Mouse (Mus musculus): ENCODE data around the gene Mettl1.
A peak's percentile ranks its signal among the peaks of the same experiment; 100 is the strongest.
"Not testable (repeated sequence)": the region's sequence is repeated elsewhere in the genome, so short reads cannot be mapped to it uniquely, and the experiment has no call there.

Mettl1 gene

GRCm38 (mm10) chr10:127068360-127069038 lies 27.3 kb downstream of the Mettl1 start:
- DNase-seq (ENCODE audit: low spot score in 2 of 2), result no peak

DNA sequence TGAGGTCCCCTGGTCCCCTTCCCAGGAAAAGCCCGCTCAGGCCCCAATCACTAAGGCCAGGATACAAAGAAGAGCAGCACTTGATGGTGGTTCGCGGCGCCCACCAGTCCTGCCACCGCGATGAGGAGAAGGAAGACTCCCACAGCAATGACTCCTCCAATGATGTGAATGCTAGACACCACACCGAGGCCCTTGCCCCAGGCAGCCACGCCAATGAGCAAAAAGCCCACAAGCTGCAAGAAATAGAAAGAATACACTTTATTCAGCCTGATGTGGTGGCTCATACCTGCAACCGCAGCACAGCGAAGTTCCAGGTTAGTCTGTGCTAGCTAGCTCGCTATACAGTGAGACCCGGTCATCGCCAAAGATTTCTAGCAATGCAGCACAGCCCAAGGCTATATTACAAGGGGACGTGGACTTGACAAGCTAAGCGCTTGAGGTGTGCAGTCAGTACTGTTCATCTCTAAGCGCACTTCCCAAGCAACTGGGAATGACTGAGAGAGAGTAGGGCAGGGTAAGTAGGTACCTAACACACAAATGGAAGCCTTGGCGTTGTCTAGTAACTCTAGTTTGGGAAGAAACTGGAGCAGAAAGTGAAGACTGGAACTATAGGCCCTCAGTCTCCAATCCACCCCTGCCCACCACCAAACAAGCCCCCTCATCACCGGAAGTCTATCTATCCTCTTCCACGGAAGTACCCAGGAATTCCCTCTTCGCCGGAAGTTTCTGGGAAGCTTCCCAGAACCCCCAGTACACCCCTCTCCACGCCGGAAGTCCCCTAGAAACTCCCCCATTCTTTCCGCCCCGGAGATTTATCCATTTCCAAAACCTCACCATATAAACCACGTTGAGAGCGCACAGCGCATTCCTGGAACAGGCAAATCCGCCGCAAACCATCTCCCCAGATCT lies 28.3 kb downstream of the Mettl1 start:
- DNase-seq (ENCODE audit: low spot score in 2 of 2), result no peak

DNA sequence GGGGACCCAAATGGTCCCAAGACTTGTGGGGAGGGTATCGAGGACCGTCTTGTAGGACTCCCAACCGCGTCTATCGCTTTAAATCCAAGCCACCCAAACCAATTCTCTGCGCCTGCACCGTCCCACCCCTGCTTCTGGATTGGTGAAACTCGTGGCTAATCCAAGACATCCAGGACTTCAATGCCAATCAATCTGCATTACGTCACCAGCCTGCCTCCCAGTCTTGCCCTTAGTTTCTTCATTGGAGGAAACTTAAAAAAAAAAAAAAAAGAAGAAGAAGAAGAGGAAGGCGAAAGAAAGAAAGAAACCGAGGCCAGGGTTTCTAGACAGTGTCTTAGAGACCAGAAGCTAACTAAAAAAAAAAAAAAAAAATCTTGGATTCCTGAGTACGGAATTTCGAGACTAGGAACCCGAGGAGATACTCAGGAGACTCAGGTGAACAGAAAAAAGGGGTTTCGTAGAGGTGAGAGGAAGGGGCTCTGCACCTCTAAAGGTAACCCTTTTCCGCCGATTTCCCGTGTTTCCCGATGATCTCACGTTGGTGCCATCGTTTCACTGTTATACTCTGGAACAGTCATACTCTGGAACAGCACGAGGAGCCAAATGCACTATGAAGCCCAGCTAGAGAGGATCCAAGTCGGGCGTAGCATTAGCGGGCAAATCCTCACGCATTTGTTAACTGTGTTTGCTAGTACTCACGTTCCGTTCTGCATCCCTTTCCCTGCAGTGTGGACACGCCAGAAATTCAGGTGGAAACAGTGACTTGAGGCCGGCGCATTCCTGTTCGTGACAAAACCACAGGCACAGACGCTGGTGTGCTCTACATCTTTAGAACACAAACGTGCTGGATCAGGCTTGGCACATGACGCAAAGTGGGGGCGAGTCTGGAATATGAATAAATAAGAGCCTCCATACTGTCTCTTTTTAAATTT lies 29.2 kb downstream of the Mettl1 start, which contains the start of gene Tspan31:
TSS of gene Tspan31 (minus strand) at position 75 of the 932 bp plus-strand sequence.
- peak; percentile 77 to 90 for DNase-seq (ENCODE audit: low spot score in 2 of 2)

DNA sequence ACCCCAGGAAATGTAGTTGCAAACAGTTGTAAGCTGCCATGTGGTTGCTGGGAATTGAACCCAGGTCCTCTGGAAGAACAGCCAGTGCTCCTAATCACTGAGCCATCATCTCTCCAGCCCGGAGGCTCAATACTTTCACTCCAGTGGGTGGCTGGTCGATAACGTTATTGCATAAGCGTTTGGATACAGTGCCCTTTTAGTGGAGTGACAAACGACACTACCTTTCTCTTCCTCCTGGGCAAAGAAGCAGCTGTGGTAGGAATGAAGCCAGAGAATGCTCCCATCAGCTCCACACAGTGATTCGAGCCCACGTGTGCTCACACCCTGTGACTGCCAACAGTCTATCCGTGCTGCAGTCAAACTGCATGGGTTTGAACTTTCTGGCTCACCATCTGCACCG lies 30.0 kb downstream of the Mettl1 start:
- DNase-seq (ENCODE audit: low spot score in 2 of 2), result no peak

- not testable (repeated sequence) for DNase-seq (ENCODE audit: low spot score in 2 of 2)
Measured at GRCm38 (mm10) chr10:127072270-127072669, 31.1 kb downstream of the Mettl1 start.

DNA sequence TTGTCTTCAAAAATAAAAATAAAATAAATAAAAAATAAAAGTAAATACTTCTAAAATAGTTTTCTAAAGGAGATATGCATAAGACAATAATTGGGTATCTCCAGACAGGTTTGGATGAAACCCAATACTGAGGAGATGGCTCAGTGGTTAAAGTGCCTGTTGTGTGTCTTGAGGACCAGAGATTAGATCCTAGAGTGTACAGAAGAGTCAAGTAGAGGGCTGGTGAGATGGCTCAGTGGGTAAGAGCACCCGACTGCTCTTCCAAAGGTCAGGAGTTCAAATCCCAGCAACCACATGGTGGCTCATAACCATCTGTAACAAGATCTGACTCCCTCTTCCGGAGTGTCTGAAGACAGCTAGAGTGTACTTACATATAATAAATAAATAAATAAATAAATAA lies 31.8 kb downstream of the Mettl1 start:
- DNase-seq (ENCODE audit: low spot score in 2 of 2), result not testable (repeated sequence)

- no peak for DNase-seq (ENCODE audit: low spot score in 2 of 2)
Measured at GRCm38 (mm10) chr10:127073981-127074380, 32.8 kb downstream of the Mettl1 start.

DNA sequence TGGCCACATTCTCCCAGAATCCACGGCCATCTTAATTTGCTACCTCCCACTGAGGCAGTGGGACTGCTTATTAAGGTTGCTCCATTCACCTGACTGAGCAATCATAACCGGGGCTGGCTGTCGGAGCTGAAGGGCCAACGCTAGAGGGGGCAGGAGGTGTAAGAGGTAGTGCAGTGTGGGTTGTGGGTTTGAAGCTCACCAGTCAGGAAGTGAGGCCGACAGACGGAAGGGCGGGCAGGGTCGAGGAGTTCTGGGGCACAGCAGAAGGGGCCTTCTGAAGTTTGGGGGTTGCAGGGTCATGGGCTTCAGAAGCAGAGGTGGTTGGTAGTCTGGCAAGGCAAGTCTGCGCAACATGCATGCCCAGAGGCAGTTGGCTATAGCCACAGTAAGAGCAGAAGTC lies 33.9 kb downstream of the Mettl1 start, which contains the start of gene Agap2:
TSS of gene Agap2 (plus strand) at position 205 of the 400 bp plus-strand sequence.
- DNase-seq (ENCODE audit: low spot score in 2 of 2), result no peak

DNA sequence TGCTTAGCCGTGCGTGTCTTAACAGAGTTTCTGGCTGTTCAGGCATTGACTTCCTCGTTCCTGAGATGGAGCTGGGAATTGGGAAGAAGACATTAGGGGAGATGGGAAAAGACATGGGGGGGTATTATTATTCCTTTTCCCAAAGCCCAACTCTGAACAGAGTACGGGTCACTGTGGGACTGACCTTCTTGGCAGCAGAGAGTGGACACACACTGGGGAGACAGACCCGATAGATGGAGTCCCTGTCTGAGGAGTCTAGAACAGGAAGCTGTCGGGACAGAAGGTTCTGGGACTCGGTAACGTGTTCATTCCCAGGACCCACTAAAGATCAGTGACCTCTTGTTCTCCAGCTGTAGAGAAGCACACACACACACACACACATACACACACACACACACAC lies 34.4 kb downstream of the Mettl1 start:
- DNase-seq (ENCODE audit: low spot score in 2 of 2), result no peak

DNA sequence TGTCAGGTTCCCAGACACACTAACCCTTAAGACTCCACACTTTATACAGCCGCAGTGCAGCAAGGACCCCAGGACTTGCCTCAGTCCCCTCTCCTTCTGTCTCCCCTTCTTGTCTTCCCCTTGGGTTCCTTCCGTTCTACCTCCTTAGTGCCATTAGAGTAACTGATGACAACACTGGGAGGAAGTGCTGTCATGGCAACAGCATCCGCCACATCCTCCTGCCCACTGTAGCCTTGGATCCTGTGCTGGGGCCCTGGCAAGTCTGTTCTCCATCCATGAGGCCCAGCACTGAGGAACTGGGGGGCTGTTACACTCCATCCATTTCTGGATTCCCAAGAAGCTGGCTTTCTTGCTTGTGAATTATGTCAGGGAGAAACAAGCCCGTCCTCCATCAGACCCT lies 34.9 kb downstream of the Mettl1 start:
- no peak for DNase-seq (ENCODE audit: low spot score in 2 of 2)

DNA sequence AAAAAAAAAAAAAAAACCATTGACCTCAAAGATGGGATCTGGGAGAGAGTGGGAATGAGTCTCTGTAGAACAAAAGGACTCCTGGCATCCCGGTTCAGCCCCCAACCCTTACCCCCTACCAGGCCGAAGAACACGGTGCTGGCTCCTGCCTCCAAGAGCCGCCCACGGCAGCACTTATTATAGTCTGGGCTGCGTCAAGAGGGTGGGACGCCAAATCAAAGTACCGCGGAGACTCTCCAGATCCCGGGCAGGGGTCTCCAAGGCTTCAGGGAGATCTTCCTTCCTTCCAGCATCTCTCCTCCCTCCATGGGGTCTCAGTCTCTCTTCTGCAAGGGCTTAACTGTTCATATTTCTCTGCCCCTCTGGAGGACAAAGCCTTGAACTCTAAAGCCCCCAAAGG lies 36.3 kb downstream of the Mettl1 start:
- DNase-seq (ENCODE audit: low spot score in 2 of 2), result no peak

- no peak for DNase-seq (ENCODE audit: low spot score in 2 of 2)
Measured at GRCm38 (mm10) chr10:127078001-127078676, 36.9 kb downstream of the Mettl1 start.

DNA sequence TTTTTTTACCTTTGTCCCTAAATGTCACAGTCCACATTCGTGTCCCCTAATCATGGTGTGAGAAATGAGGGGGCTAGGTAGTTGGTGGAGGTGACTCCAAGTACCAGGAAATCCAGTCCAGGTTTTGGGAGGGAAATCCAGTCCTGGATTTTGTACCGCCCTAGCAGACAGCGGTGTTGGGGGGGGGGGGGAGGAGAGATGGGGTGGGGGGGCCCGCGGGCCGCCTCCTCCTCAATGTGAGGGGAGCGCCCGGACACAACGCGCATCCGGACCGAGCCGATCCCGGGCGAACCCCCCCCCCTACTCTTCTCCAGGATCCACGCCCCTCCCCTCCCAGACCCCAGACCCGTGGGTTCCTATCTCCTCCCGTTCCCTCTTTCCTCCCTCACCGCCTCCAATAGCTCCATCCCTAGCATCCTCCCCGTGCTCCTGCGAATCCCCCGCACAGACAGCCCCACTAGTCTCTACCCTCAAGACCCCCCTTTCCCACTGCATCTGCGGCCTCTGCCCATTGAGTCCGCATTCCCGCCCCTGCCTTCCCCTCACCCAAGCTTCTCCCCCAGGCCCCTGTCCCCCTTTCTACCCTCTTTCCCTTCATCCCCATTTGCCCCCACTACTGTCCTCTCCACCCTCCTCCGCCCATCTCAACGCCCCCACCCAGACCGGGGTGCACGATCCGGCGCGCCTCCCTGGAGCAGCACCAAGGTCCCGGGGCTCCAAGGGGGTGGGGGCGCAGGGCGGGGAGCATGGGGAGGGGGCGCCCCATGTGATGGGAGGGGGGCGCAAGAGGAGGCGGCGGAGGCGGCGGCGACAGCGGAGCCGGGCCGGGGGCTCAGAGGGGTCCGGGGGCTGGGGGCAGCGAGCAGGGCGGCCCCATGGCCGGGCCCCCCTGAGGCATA lies 37.7 kb downstream of the Mettl1 start:
- DNase-seq (ENCODE audit: low spot score in 2 of 2), result no peak

- no peak for DNase-seq (ENCODE audit: low spot score in 2 of 2)
Measured at GRCm38 (mm10) chr10:127079665-127080391, 38.6 kb downstream of the Mettl1 start.

DNA sequence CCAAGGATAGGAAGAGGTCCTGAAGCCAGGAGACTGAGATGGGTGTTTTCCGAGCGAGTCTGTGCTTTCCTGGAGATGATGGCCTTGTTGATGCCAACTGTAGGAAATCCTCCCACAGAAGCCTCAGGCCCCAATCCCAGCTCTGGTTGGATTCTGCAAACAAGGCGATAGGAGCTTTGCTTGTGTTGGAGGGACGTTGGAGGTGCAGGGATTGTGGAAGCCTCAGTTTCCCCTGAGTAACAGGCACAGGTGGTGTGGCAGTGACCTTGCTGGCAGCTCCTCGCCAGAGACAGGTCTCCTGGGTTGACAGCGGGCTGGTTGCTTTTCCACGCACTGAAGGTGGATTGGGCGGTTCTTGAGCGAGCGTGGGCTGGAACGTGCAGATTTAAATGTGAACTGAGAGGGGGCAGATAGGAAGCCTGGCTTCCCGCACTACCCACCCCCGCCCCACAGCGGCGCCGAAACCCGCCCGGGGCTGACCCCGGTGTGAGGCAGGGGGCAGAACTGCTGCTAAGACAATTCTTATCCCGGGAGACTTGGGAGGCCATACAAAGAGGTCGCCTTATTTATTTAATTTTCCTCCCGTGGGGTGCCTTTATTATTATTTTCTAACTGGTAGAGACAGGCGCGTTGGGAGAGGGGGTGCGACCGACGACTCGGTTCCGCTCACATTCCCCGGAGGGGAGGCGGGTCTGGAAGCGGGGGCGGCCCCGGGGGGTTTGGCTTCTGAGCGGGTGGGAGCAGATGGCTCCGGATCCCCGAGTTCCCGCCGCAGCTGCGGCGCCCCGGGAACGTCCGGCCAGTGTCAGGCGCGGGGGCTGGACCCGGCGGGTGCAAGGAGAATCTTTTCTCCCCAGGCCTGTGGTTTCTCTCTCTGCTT lies 39.9 kb downstream of the Mettl1 start:
- DNase-seq (ENCODE audit: low spot score in 2 of 2), result no peak

DNA sequence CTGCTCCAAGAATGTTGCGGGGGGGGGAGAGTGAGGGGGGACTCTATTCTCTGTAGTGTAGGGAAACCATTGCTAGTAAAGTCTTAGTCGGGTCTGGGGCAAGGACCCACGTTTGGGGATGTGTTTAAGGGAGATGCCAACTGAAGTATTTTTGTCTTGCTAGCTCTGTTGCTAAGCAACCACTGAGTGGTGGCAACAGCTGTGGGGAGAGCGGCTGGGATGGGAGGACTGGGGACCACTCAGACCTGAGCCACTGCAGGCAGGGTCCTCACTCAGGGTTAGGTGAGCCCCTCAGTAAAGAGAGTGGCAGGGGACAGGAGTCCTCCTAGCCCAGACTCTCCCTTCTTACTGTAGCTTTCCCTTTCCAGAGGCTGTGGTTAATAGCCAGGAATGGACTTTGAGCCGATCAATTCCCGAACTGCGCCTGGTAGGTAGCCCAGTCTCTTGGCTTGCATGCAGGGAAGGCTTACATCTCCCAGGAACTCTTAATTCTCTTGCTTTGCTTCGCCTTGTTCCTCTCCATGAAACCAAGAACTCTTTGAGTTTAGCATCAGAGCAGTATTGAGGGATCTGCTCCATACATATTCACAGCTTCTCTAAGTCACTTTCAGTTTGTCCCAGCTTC lies 40.9 kb downstream of the Mettl1 start:
- no peak for DNase-seq (ENCODE audit: low spot score in 2 of 2)

GRCm38 (mm10) chr10:127083292-127083914 lies 42.2 kb downstream of the Mettl1 start:
- no peak for DNase-seq (ENCODE audit: low spot score in 2 of 2)
